Mouse (Mus musculus): ENCODE data around the gene Abcg8. TPM values are rescaled to one million over a fixed set of nuclear protein-coding genes. Genes with fewer than 3 reads are reported as not detected.

The Abcg8 gene
- polyA plus RNA-seq, 1 experiment from 2014 or later = not detected

DNA sequence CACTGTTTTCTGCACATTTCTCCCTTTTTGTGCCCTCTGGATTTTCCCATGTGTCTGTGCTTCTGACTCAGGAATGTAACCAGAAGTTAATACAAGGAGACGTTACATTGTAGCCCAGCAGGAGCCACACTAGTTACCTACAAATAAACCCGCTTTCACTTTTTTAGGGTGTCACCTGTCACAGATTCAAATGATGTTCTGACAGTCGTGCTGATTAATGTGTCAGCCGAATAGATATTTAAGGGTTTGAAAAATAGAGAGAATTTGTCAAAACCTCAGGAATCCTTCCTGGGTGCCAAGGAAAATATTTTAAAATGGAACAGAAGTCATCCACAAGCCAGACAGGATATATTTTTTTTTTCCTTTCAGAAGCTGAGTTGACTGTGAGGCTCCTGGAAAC is 9.2 kb downstream of the Abcg8 start:
- H3K4me2 ChIP-seq (ENCODE audit: low read depth) = no peak overlapping the region
- no peaks in the 10 kb centered on the region for H3K9me3 ChIP-seq (ENCODE audit: control insufficient read depth, low read length)
- ATAC-seq (ENCODE audit: insufficient read depth, low FRiP score, low TSS enrichment) = no peak
- no peak overlapping the region for H3K9ac ChIP-seq (ENCODE audit: low read length)
- no peaks in the 10 kb centered on the region for H3K36me3 ChIP-seq (ENCODE audit: control insufficient read depth, insufficient read depth, low read length)
- no peak for DNase-seq (ENCODE audit: low spot score)
- H3K27me3 ChIP-seq (ENCODE audit: control insufficient read depth, insufficient read depth, low read length) = no peaks in the 10 kb centered on the region
- no peaks in the 10 kb centered on the region for H3K4me1 ChIP-seq (ENCODE audit: control insufficient read depth, insufficient read depth, low read length)
- 84% methylated on average over 4 of the region's 4 CpGs for WGBS
- H3K27ac ChIP-seq (ENCODE audit: low read depth, low read length) = no peak overlapping the region
- no peak overlapping the region for H3K4me3 ChIP-seq (ENCODE audit: low read depth, low read length)

DNA sequence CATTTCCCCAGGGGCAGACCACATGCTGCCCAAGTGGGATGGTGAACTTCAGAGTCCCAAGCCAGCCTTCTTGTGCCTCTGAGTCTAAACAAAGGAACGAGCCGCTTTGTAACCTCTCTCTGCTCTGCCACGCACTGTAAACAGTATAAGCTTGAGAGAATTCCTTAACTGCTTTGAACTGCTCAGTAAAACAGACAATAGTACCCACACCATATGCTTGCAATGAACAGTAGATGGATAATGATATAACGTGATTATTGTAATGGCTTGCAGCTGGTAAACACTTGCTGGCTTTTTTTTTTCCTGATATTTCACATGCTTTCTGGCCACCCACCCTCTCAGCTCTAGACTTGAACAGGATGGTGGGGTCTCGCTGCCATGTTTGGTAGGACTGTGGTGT is 11.9 kb downstream of the Abcg8 start:
- Histone ChIP-seq H3K4me2 (ENCODE audit: low read depth) (no peak overlapping the region), H3K4me1 (ENCODE audit: control insufficient read depth, insufficient read depth, low read length) (no peaks in the 10 kb centered on the region), H3K27ac (ENCODE audit: low read depth, low read length) (no peak overlapping the region), H3K27me3 (ENCODE audit: control insufficient read depth, insufficient read depth, low read length) (no peaks in the 10 kb centered on the region), H3K9ac (ENCODE audit: low read length) (no peak overlapping the region), H3K9me3 (ENCODE audit: control insufficient read depth, low read length) (no peaks in the 10 kb centered on the region), H3K4me3 (ENCODE audit: low read depth, low read length) (no peak overlapping the region), H3K36me3 (ENCODE audit: control insufficient read depth, insufficient read depth, low read length) (no peaks in the 10 kb centered on the region)
- ATAC-seq (ENCODE audit: insufficient read depth, low FRiP score, low TSS enrichment) (no peak), DNase-seq (ENCODE audit: low spot score) (no peak)
- 87% methylated on average over 5 of the region's 5 CpGs for WGBS

DNA sequence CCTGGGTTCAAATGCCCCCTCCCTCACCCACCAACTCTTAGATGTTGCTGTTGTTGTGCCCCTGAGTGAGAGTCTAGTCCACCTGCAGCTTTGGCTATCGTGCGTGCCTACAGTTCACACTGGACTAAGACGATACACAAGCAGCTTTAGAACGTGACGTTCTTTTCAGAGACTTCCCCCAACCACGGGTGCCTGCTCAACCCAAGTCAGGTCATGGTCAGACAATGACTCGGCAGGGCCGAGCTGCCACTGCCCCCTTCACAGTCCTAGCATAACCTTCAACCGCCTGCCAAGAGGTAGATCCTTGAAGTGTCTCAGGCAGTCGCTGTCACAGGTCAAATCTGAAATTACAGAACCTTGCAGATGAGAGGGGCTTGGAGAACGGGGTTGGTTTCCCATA is 12.7 kb downstream of the Abcg8 start:
- Histone ChIP-seq H3K9ac (ENCODE audit: low read length) (no peak overlapping the region), H3K4me2 (ENCODE audit: low read depth) (no peak overlapping the region), H3K9me3 (ENCODE audit: control insufficient read depth, low read length) (no peaks in the 10 kb centered on the region), H3K27me3 (ENCODE audit: control insufficient read depth, insufficient read depth, low read length) (no peaks in the 10 kb centered on the region), H3K4me1 (ENCODE audit: control insufficient read depth, insufficient read depth, low read length) (no peaks in the 10 kb centered on the region), H3K36me3 (ENCODE audit: control insufficient read depth, insufficient read depth, low read length) (no peaks in the 10 kb centered on the region), H3K4me3 (ENCODE audit: low read depth, low read length) (no peak overlapping the region), H3K27ac (ENCODE audit: low read depth, low read length) (no peak overlapping the region)
- ATAC-seq (ENCODE audit: insufficient read depth, low FRiP score, low TSS enrichment) (no peak), DNase-seq (ENCODE audit: low spot score) (no peak)
- 91% methylated on average over 11 of the region's 11 CpGs for WGBS

- ATAC-seq (ENCODE audit: insufficient read depth, low FRiP score, low TSS enrichment) = no peak
Measured at GRCm38 (mm10) chr17:84689316-84689715, 13.2 kb downstream of the Abcg8 start.

GRCm38 (mm10) chr17:84690111-84690510 is 14.0 kb downstream of the Abcg8 start:
- no peak overlapping the region for H3K27ac ChIP-seq (ENCODE audit: low read depth, low read length)
- no peak for DNase-seq (ENCODE audit: low spot score)
- no peak for ATAC-seq (ENCODE audit: insufficient read depth, low FRiP score, low TSS enrichment)
- no peaks in the 10 kb centered on the region for H3K36me3 ChIP-seq (ENCODE audit: control insufficient read depth, insufficient read depth, low read length)
- H3K4me1 ChIP-seq (ENCODE audit: control insufficient read depth, insufficient read depth, low read length) = no peaks in the 10 kb centered on the region
- no peak overlapping the region for H3K4me3 ChIP-seq (ENCODE audit: low read depth, low read length)
- no peaks in the 10 kb centered on the region for H3K27me3 ChIP-seq (ENCODE audit: control insufficient read depth, insufficient read depth, low read length)
- WGBS = 83% methylated on average over 5 of the region's 5 CpGs
- H3K9ac ChIP-seq (ENCODE audit: low read length) = no peak overlapping the region
- H3K4me2 ChIP-seq (ENCODE audit: low read depth) = no peak overlapping the region
- no peaks in the 10 kb centered on the region for H3K9me3 ChIP-seq (ENCODE audit: control insufficient read depth, low read length)

More at GRCm38 (mm10) chr17:84689316-84689715, 13.2 kb downstream of the Abcg8 start:
- Histone ChIP-seq H3K4me3 (ENCODE audit: low read depth, low read length) (no peak overlapping the region), H3K27ac (ENCODE audit: low read depth, low read length) (no peak overlapping the region), H3K4me1 (ENCODE audit: control insufficient read depth, insufficient read depth, low read length) (no peaks in the 10 kb centered on the region), H3K4me2 (ENCODE audit: low read depth) (no peak overlapping the region), H3K36me3 (ENCODE audit: control insufficient read depth, insufficient read depth, low read length) (no peaks in the 10 kb centered on the region), H3K9ac (ENCODE audit: low read length) (no peak overlapping the region), H3K9me3 (ENCODE audit: control insufficient read depth, low read length) (no peaks in the 10 kb centered on the region), H3K27me3 (ENCODE audit: control insufficient read depth, insufficient read depth, low read length) (no peaks in the 10 kb centered on the region)
- 88% methylated on average over 5 of the region's 5 CpGs for WGBS
- DNase-seq (ENCODE audit: low spot score) = no peak

- no peaks in the 10 kb centered on the region for H3K4me1 ChIP-seq (ENCODE audit: control insufficient read depth, insufficient read depth, low read length)
- WGBS = 69% methylated on average over 2 of the region's 2 CpGs
- H3K4me3 ChIP-seq (ENCODE audit: low read depth, low read length) = no peak overlapping the region
- H3K9ac ChIP-seq (ENCODE audit: low read length) = no peak overlapping the region
- no peak overlapping the region for H3K4me2 ChIP-seq (ENCODE audit: low read depth)
- H3K27ac ChIP-seq (ENCODE audit: low read depth, low read length) = no peak overlapping the region
- DNase-seq (ENCODE audit: low spot score) = no peak
- no peaks in the 10 kb centered on the region for H3K27me3 ChIP-seq (ENCODE audit: control insufficient read depth, insufficient read depth, low read length)
- H3K36me3 ChIP-seq (ENCODE audit: control insufficient read depth, insufficient read depth, low read length) = no peaks in the 10 kb centered on the region
- no peaks in the 10 kb centered on the region for H3K9me3 ChIP-seq (ENCODE audit: control insufficient read depth, low read length)
- no peak for ATAC-seq (ENCODE audit: insufficient read depth, low FRiP score, low TSS enrichment)
Measured at GRCm38 (mm10) chr17:84693741-84694140, 17.6 kb downstream of the Abcg8 start.

DNA sequence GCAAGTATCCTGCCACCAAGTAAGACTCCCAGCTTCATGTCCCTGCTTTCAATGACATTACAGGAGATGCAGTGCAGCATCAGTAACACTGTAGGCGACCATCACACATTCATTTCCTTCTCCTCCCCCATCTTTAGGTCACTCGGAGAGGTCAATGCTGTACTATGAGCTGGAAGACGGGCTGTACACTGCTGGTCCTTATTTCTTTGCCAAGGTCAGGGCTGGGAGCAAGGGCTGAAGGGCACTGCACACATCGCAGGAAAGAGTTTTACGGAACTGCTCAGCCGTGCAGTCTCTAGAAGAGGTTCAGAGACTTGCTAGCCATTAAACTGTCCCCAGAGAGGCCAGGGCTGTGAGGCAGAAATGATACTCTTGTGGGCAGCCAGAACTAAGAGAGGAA is 20.4 kb downstream of the Abcg8 start:
- H3K27me3 ChIP-seq (ENCODE audit: control insufficient read depth, insufficient read depth, low read length) = no peaks in the 10 kb centered on the region
- DNase-seq (ENCODE audit: low spot score) (no peak), ATAC-seq (ENCODE audit: insufficient read depth, low FRiP score, low TSS enrichment) (no peak)
- no peak overlapping the region for H3K9ac ChIP-seq (ENCODE audit: low read length)
- H3K9me3 ChIP-seq (ENCODE audit: control insufficient read depth, low read length) = no peaks in the 10 kb centered on the region
- no peak overlapping the region for H3K4me3 ChIP-seq (ENCODE audit: low read depth, low read length)
- no peaks in the 10 kb centered on the region for H3K4me1 ChIP-seq (ENCODE audit: control insufficient read depth, insufficient read depth, low read length)
- no peak overlapping the region for H3K27ac ChIP-seq (ENCODE audit: low read depth, low read length)
- WGBS = 67% methylated on average over 6 of the region's 6 CpGs
- no peaks in the 10 kb centered on the region for H3K36me3 ChIP-seq (ENCODE audit: control insufficient read depth, insufficient read depth, low read length)
- no peak overlapping the region for H3K4me2 ChIP-seq (ENCODE audit: low read depth)

- no peaks in the 10 kb centered on the region for H3K36me3 ChIP-seq (ENCODE audit: control insufficient read depth, insufficient read depth, low read length)
- no peak overlapping the region for H3K27ac ChIP-seq (ENCODE audit: low read depth, low read length)
- no peaks in the 10 kb centered on the region for H3K27me3 ChIP-seq (ENCODE audit: control insufficient read depth, insufficient read depth, low read length)
- ATAC-seq (ENCODE audit: insufficient read depth, low FRiP score, low TSS enrichment) (no peak), DNase-seq (ENCODE audit: low spot score) (peak; percentile 66)
- no peaks in the 10 kb centered on the region for H3K9me3 ChIP-seq (ENCODE audit: control insufficient read depth, low read length)
- WGBS = 35% methylated on average over 5 of the region's 5 CpGs
- H3K4me1 ChIP-seq (ENCODE audit: control insufficient read depth, insufficient read depth, low read length) = no peaks in the 10 kb centered on the region; the same call in 1 of the 2 replicates
- no peak overlapping the region for H3K4me3 ChIP-seq (ENCODE audit: low read depth, low read length)
- no peak overlapping the region for H3K4me2 ChIP-seq (ENCODE audit: low read depth)
- no peak overlapping the region for H3K9ac ChIP-seq (ENCODE audit: low read length)
Measured at GRCm38 (mm10) chr17:84698727-84699126, 22.6 kb downstream of the Abcg8 start.

DNA sequence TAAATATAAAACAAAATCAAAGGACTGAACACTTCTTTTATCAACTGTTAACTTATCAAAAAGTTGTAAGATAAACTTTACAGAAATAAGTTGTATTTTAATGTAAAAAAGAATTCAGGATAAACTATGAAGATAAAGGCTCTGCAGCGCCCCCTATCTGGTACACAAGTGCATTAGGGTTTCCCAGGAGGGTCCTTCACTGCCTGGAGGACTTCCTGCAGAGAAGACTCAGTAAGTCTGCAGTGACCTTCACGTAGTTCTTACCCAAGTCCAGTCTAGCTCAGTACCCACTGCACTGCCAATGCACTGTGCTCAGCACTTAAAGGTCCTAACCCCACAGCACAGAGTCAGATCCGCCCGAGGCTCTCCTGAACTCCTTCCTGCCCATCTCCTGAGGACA is 31.3 kb downstream of the Abcg8 start:
- H3K9me3 ChIP-seq (ENCODE audit: control insufficient read depth, low read length) = no peaks in the 10 kb centered on the region
- H3K27ac ChIP-seq (ENCODE audit: low read depth, low read length) = no peak overlapping the region
- no peak overlapping the region for H3K4me3 ChIP-seq (ENCODE audit: low read depth, low read length)
- DNase-seq (ENCODE audit: low spot score) (no peak), ATAC-seq (ENCODE audit: insufficient read depth, low FRiP score, low TSS enrichment) (no peak)
- WGBS = 70% methylated on average over 4 of the region's 4 CpGs
- no peaks in the 10 kb centered on the region; the same call in 1 of the 2 replicates for H3K36me3 ChIP-seq (ENCODE audit: control insufficient read depth, insufficient read depth, low read length)
- H3K27me3 ChIP-seq (ENCODE audit: control insufficient read depth, insufficient read depth, low read length) = no peaks in the 10 kb centered on the region
- H3K4me1 ChIP-seq (ENCODE audit: control insufficient read depth, insufficient read depth, low read length) = peaks cover 6% of the 10 kb centered on the region; the same call in 1 of the 2 replicates
- no peak overlapping the region for H3K9ac ChIP-seq (ENCODE audit: low read length)
- no peak overlapping the region for H3K4me2 ChIP-seq (ENCODE audit: low read depth)
